Mouse (Mus musculus): ENCODE measurements at regions not wholly inside any gene's neighbourhood (a gene's known extent, or its start where the extent isn't known, plus 50 kb on each side); places are given as distances from the start of the nearest gene placed in this dataset.

GRCm38 (mm10) chr1:154067856-154068255 lies 133.1 kb upstream of the Zfp648 start:
- no peak for ATAC-seq (replicated peaks; ENCODE audit: low FRiP score, poor library complexity, severe bottlenecking)

DNA sequence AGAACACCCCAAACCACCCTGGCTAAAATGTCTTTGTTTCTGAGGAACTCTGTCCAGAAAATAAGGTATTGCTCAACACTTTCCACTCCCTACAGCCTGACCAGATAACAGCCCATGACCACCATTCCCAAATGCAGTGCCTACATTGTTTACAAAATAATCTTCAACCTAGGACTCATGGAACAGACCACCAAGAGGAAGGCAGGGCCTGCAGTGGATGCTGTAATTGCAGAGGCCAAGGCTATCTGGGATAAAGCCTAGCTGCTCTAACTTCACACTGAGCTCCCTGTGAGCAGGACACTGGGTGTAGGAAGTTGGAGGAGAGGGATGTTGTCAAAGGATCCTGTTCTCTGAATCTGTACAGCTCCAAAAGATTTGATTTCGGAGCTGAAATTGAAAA lies 126.7 kb upstream of the Zfp648 start:
- ATAC-seq (replicated peaks; ENCODE audit: low FRiP score, poor library complexity, severe bottlenecking): no peak

GRCm38 (mm10) chr1:154076684-154077475 lies 124.1 kb upstream of the Zfp648 start:
- ATAC-seq (replicated peaks; ENCODE audit: low FRiP score, poor library complexity, severe bottlenecking): no peak

DNA sequence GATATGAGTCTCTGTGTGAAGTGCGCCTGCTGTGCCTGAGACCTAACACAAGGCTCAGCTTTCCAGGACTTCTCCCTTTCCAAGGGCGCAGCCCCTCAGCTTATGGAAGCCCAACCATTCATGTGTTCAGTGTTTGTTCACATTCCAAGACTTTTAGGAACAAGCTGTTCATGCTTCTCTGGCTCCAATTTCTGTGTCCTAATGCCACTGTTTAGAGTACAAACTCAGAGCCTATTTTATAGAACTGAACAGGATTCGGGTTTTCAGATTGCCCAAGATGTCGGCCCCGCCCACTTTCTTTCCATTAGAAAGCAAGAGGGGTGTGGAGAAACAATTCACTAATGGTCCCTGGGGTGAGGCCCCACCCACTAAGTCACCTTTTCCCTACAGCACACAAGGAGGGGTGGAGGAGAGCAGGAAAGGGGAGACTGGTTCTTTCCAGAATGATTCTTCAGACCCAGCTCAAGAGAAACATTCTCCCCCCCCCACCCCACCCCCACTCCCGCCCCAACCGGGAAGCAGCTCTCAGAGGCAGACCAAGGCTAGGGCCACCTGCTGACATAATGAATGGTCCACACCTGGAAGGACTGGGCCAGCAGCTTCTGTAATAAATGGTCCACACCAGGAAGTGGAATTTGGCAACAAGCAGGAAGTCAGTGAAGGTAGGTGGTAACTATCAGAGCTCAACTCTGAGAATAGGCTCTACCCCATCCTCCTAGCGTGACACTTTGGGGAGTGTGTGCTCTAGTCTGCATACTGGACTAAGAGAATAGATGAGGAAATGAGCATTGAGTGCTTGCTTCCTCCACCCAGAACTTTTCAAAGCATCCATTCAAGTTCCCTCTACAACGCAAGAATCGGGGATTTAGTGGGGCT lies 120.2 kb upstream of the Zfp648 start:
- ATAC-seq (replicated peaks; ENCODE audit: low FRiP score, poor library complexity, severe bottlenecking): no peak

DNA sequence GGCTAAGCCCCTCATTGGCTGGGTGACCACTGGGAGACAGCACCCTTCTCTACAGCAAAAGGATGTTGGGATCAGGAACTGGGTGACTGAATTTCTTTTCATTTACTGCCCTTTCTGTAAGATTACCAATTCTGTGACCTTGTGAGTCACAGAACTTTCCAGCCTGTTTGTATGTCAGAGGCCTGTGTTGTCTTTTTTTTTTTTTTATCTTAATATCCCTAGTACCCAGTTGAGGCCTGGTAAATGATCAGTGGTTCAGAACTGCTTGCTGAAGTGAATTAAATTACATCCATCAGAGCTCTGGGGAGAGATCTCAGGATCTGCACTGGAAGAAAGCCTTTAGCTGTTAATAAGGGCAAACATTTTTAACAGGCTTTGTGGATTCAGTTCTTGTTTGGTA lies 114.8 kb upstream of the Zfp648 start:
- ATAC-seq (replicated peaks; ENCODE audit: low FRiP score, poor library complexity, severe bottlenecking): no peak

- ATAC-seq (replicated peaks; ENCODE audit: low FRiP score, poor library complexity, severe bottlenecking): no peak
Observed at GRCm38 (mm10) chr1:154089815-154090214, 111.2 kb upstream of the Zfp648 start.

DNA sequence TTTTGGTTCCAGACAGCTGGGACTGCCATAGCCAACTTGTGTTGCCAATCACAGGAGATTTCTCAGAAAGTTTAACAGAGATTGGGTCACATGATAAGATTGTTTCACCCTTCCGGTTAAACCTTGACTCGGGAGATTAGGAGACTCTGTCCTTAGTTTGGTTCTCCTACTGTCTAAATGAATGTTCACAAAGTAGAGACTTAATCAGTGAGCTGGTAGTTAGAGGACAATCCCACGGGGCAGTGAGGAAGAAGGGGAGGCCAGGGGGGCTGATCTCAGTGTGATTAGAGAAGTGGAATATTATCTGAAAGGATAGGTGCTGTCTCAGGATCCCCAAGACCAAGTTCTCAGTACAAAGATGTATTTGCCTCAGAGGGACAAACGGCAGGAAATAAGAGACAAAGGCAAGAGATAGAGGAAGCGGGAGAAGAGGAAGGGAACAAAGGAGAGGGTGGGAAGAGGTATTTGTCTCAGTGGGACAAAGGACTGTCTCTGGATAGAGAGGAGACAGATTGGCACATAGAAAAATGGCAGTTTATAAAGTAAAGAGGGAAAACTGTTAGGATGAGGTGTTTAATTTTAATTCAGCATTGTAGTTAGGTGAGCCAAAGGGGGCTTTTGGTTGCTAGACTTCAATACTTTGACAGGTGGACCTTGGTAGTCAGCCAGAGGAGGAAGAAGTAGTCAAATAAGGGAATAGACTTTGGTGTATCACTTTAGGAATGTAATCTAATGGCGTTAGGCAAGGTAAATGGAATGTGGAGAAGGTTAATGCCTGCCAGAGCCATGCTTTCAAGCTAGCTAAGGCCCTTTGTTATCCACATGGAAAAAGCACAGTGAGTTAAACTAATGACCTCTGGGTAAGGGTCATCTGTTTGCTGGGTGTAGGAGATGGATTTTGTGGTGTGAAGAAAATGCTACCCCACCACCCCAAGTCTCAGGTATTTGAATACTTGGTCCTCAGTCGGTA lies 110.2 kb upstream of the Zfp648 start:
- no peak for ATAC-seq (replicated peaks; ENCODE audit: low FRiP score, poor library complexity, severe bottlenecking)

- ATAC-seq (replicated peaks; ENCODE audit: low FRiP score, poor library complexity, severe bottlenecking): no peak
Observed at GRCm38 (mm10) chr1:154093549-154093948, 107.4 kb upstream of the Zfp648 start.

DNA sequence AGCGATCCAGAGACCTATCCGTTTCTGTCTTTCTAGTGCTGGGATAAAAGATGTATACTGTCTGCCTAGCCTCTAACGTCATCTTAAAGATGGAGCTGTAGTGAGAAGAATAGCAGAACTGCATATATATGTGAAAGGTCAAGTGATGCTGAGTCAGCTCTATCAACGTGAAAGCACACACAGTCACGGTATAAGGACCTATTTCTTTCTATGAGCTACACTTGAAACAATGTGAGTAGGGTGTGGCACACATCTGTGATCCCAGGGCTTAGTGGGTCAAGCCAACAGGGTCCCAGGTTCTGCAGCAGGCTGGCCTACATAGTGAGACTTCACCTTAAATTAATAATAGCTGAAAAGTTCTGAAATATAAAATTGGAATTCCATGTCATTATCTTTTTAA lies 106.6 kb upstream of the Zfp648 start:
- ATAC-seq (replicated peaks; ENCODE audit: low FRiP score, poor library complexity, severe bottlenecking): no peak

DNA sequence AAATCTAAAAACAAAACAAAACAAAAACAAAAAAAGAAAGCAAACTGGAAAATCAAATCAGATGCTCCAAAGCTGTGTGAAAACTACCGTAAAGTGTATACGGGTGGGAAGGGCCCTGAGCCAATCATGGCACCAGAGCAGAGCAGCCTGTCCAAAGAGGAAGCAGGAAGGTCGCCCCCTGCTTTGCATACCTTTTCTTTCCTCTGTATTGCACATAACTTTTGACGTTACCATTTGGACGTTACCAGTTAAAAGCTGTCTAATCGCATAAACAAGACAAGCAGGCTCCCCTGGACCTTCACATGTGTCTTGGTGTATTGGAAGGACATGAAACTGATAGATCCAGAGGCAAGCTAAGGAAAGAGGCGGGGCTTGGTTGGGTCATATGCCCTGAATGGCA lies 104.9 kb upstream of the Zfp648 start:
- no peak for ATAC-seq (replicated peaks; ENCODE audit: low FRiP score, poor library complexity, severe bottlenecking)

- ATAC-seq (replicated peaks; ENCODE audit: low FRiP score, poor library complexity, severe bottlenecking): no peak
Observed at GRCm38 (mm10) chr1:154096911-154097310, 104.1 kb upstream of the Zfp648 start.

DNA sequence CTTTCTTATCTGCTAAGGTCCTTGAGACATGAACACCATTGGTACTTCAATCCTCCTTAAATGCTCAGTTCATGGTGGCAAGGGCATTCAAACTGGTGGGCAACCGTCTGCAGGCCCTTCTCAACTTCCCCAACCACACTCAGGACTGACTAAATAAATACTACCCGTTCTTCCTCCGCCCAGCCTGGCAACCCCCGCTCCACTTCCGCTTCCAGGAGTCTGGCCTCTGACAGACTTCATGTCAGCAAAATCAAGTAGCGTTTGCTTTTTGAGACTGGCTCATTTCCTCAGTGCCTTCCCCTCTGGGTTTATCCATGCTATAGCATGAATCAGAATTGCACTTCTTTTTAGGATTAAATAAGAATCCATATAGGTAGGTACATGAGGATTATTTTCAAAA lies 103.3 kb upstream of the Zfp648 start:
- ATAC-seq (replicated peaks; ENCODE audit: low FRiP score, poor library complexity, severe bottlenecking): no peak

- no peak for ATAC-seq (replicated peaks; ENCODE audit: low FRiP score, poor library complexity, severe bottlenecking)
Observed at GRCm38 (mm10) chr1:154100556-154100955, 100.4 kb upstream of the Zfp648 start.

- ATAC-seq (replicated peaks; ENCODE audit: low FRiP score, poor library complexity, severe bottlenecking): no peak
Observed at GRCm38 (mm10) chr1:154101433-154101832, 99.6 kb upstream of the Zfp648 start.

GRCm38 (mm10) chr1:154102191-154102590 lies 98.8 kb upstream of the Zfp648 start:
- no peak for ATAC-seq (replicated peaks; ENCODE audit: low FRiP score, poor library complexity, severe bottlenecking)

GRCm38 (mm10) chr1:154102871-154103596 lies 98.0 kb upstream of the Zfp648 start:
- no peak for ATAC-seq (replicated peaks; ENCODE audit: low FRiP score, poor library complexity, severe bottlenecking)

DNA sequence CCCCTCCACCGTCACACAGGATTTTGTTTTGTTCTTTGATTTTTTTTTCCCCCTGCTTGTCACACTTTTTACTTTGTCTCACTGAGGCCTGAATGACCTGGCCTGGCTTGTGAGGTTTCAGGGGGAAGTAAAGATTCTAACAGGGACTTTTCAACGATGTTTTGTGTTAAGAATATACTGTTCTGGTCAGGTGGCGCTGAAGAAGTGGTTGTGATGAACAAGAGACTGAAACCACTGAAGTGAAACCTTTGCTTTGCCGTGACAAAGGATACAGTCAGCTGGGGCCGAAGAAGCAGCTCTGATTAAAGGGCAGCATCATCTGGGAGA lies 97.4 kb upstream of the Zfp648 start:
- no peak for ATAC-seq (replicated peaks; ENCODE audit: low FRiP score, poor library complexity, severe bottlenecking)

- ATAC-seq (replicated peaks; ENCODE audit: low FRiP score, poor library complexity, severe bottlenecking): no peak
Observed at GRCm38 (mm10) chr1:154104006-154104600, 96.9 kb upstream of the Zfp648 start.

- no peak for ATAC-seq (replicated peaks; ENCODE audit: low FRiP score, poor library complexity, severe bottlenecking)
Observed at GRCm38 (mm10) chr1:154104779-154105178, 96.2 kb upstream of the Zfp648 start.

All from erythroid progenitor cell, adult 5-6 weeks (primary cell).